Mouse (Mus musculus): ENCODE measurements at regions not wholly inside any gene's neighbourhood (a gene's known extent, or its start where the extent isn't known, plus 50 kb on each side); places are given as distances from the start of the nearest gene placed in this dataset.

- TF ChIP-seq GATA1 (IDR thresholded peaks at IDR 0.05; ENCODE audit: low read length) (no peak), TAL1 (IDR thresholded peaks at IDR 0.05; ENCODE audit: low read length) (no peak)
Measured at GRCm38 (mm10) chr6:84385696-84386095, 208.0 kb downstream of the Cyp26b1 start.

Measured in erythroblast, embryonic 14.5 days (primary cell).